Mouse (Mus musculus) gastrocnemius, postnatal 4 days (tissue): ENCODE measurements around the gene Camta1. TPM values are rescaled to one million over a fixed set of nuclear protein-coding genes. Genes with fewer than 3 reads are reported as not detected.

Experiments used
- DNase-seq, 2 experiments: peaks; one replicate each; pipeline ENCODE4 v3.0.0; 2021 to 2022; ENCODE audit warnings: low spot score in 2 of 2, mixed read lengths in 2 of 2
- total RNA-seq, 2 experiments: library from RNA; stranded (reverse); gene quantifications; 2 replicates each; pipeline ENCODE4 v1.2.3; 2021

Gene Camta1
- total RNA-seq, 2 experiments from 2014 or later: 87.9 to 105 TPM

DNA sequence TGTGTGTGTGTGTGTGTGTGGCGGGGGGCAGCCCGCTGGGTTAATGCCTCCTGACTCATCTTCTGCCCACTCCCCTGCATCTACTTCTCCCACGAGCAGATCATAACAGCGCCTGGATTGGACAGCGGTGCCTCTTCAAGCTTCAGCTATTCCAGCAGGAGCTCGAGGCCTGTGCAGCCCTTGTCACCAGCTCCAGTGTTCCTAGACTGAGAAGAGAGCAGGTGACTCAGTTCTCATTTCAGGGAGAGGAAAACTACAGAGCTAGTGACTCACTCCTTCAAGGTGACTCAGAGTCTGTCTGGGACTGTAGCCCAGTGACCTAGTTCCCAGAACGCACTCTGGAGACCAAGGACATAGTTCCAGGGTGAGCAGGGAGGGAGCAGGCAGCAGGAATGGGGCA is 522.3 kb downstream of the Camta1 start:
- DNase-seq: no peak

DNA sequence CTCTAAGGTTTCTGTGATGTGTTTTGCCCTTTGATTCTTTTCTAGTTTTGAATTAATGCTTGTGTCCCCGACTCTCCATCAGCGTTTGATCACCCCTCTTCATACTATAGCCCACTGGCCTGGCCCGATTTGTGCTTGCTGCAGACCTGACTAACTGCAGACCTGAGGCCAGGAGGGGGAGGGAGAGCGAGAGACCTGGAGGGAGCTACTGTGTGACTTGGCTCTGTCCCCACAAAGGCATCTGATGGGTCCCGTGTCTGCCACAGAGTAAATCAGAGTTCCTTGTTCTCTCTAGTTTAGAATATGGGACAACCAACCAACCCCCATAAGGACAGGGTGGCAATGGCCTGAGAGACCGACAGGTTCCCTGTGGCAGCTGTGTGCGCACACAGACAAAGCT is 522.7 kb downstream of the Camta1 start:
- DNase-seq: no peak

DNA sequence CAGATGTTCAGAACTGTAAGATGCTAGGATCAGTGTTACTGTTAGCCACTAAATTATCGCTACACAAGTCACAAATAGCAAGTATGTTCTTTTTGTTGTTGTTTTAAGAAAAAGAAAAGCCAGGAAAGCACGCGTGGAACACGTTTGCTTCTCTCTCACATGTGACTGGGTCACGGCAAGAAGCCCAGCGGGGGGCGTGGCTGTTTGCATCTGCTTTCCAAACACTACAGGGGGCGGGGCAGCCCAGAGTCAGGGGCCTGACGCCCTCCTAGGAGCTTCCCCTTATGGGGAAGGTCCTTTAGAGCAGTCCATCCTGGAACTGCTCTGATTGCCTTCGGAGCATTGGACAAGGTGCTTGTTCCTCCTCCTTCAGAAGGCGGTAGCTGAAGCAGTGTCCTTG is 524.1 kb downstream of the Camta1 start:
- DNase-seq: no peak

DNA sequence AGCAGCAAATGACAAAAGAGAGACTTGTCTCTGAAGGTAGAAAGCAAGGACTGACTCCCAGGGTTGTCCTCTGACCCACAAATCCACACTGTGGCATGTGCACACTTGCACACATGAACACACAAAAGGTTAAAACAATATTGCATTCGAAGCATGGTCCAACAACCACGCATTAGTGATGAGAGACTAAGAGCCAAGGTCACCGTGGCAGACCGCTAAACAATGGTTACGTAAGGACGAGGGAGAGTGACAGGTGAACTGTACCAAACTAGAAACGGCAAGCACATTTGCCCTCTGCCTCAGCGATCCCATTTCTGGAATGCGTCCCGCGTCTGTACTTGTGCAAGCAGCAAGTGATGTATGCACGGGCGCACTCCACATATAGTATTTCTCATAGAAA is 525.3 kb downstream of the Camta1 start:
- no peak for DNase-seq

DNA sequence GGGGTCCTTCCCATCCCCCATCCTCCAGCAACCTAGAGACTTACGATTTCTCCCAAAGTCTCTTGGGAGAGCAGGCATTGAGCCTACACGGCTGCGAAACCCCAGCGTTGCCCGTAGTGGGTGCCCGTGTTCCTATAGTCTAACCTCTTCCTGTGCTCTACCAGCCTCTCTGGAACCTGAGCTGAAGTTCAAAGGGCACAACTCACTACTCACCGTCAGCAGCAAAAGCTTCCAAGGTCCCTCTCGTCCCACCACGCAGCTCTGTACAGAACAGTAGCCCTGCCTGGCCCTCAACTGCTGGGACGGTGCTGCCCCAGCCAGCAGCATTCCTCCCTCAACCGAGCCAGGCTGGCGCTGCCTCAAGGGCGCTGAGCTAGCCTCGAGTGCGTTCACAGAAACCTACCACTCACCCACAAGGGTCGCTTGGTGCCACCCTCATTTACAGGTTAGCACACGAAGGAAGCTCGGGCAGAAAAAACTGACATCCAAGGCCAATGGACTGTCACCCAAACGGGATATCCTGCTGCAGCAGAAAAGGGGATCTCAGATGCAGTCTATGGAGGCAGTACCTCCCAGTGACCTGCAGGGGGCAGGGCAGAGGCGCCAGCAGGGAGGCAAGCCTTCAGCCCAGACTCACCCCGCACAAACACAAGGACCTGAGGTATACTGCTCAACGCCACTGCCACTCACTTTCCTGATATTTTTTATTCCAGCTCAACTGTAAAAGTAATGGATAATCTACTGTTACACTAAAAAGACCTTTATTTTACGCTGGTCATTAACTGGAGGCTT is 526.5 kb downstream of the Camta1 start:
- DNase-seq: no peak

DNA sequence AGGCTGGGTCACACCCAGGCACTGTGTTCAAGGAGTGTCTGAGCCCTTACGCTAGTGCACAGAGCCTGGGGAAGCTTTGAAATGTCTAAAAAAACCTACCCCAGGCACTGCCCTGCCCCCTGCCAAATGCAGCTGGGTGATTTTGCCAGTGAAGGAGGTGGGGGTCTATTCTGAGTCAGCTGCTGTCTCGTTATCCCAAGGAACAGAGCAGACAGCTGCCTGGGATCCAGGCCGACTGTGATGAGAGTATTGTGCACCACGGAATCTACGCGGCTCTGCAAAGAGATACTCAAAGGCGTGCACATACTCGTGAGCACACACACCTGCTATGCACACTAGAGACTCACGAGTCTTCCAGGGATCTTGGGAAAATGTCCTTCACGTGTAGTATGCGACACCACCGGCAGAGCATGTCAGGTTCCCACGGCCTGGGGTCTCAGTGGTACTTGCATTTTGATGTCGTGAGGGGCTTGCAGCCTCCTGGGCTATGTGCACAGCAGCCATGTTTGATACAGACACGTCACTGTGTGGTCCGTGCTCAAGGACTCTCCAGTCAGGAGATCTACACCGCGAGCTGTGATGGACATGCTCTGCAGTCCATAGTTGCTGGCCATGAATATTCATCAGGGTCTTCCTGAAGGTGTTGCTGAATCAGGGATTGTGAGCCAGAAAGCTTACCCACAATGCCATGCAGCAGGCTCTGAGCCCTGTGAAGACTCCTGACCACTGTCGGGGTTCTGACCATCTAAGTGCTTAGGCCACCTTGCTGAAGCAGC is 529.4 kb downstream of the Camta1 start:
- no peak for DNase-seq

DNA sequence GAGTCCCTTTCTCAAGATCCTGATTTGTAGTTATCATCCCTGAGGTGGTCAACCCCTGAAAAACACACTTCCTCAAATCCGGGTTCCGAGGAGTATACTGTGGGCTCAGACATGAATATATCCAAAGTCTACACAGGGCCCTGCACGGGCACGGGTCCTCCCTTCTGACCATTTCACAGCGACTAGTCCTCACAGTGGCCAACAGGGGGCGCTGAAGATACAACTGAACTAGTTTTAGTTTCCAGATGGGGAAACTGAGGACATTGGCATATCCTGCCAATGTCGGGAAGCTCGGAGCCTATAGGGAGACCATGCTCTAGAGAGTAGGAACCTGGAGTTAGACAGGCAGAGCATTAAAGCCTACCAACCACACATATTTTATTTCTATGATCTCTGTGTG is 530.7 kb downstream of the Camta1 start:
- DNase-seq: no peak

DNA sequence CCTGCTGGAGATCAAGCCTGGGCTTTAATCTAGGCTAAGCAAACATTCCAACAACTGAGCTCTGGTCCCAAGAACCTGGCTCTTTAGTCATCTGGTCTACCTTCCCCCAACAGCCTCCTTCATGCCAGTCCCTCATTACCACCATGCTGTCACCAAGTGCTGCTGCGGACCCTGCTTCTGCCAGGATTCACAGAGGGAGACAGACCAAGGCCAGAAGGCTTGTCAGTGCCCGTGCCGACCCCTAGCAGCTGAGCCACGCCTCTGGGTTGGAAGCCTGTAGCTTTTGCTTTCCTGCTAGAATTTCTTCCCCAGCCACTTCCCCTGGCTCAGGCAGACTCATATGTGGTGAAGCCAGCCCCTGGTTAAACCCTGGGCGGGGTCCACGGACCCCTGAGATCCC is 533.6 kb downstream of the Camta1 start:
- DNase-seq: no peak

DNA sequence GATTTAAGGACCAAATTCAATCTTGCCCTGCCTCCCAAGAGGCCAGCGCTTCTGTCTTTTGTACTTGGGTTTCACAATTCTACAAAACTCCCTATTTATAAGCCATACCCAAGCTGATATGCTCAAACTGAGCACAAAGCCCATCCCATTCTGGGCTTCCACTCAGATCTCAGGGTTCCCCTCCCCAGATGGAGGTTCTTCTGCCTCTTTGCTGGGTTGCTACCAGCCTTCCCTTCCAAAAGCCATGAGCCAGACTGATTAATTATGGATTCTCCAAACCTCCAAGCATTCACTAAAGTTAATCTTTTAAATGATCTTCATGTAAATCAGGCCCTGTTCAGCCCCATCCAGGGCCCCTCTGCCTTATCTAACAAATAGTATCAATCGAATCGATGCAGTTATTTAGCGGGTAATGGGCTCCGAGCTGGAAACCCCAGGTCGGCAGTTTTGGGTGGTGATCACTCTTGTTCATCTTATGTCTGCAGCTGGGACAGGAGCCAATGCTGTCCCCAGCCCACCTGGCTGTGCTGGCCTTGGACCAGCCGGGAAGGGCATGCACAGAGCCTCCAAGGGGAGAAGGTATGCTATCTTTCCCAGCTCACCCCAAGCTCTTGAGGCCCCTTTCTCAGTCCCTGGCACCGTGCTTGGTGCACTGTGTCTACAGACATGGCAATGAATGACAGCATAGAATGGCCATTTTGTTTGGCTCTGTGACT is 534.5 kb downstream of the Camta1 start:
- no peak for DNase-seq

DNA sequence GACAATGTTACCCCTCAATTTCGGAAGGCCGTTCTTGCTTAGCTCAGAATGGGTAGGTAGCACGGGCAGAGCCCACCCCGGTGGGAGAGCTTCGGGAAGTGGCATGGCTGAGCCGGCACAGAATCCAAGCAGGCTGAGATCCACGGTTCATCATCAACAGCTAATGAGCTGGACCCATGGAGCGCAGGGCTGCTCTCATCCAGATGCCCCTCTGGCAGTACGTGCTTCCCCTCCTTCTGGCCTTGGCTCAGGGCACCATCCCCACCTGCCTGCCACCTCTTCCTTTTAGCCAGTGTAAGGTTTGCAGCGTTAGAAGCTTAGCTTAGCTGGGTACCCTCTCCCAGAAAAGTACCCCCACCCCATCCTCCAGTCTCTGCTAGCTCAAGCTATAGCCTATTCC is 545.2 kb downstream of the Camta1 start:
- no peak for DNase-seq

DNA sequence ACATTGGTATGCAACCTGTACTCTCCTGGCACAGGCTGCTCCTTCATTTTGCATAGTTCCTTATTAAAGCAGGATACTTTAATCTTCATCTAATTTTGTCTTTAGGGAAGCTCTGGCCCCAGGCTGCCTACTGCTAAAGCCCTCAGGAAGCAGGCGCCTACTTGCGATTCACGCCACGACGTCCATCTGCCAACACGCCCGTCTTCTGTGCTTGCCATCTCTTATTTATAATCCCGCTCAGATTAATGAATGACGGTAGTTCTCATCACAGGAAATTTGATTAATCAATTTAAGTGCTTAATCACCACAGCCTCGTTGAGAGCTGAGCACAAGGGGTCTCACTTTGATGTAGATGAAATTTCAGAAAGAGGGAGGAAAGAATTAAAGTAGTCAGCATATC is 546.0 kb downstream of the Camta1 start:
- no peak for DNase-seq

DNA sequence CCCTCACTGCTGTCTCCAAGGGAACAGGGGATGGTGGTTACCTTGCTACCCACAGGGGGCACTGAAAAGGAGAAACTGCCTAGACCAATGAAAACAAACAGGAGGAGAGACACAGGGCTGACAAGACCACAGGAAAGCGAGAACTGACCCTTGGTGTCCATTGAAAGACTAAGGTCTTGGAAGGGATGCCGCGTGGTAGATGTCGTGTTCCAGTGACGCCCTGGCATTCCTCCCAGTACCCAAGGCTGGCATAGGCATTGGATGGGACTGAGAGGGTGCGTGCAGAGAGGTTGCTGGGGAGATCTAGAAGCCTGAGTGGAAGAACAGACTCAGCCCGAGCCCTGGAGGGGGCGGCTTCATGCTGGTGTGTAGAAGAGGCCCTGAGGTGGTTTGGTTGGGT is 550.9 kb downstream of the Camta1 start:
- no peak for DNase-seq

DNA sequence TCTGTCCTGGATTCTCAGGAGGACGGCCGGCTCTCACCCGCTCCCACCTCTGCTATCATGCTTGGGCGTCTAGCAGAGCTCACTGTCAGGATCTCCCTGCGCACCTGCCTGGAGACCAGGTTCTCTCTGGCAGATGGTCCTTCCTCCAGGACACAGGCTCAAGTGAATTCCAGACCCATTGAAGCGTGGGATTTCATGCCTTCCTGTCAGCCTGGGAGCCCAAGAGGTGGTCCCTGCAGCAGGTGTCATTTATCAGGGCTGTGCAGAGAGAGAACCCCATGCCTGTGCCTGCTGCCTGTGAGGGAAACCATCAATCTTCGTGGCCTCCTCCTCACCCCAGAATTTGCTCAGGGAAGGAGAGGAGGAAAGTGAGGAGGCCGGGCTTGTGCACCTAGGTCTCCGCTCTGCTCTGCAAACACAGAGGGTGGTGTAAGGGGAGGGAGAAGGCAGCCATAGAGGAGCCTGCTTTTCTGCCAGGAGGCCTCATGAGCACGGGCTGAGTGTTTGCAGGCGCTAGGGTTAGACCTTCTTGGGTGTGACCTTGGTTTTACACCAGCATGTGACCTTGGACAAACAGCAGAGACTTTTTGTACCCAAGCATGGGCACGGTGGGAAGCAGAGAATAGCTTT is 551.5 kb downstream of the Camta1 start:
- no peak for DNase-seq

DNA sequence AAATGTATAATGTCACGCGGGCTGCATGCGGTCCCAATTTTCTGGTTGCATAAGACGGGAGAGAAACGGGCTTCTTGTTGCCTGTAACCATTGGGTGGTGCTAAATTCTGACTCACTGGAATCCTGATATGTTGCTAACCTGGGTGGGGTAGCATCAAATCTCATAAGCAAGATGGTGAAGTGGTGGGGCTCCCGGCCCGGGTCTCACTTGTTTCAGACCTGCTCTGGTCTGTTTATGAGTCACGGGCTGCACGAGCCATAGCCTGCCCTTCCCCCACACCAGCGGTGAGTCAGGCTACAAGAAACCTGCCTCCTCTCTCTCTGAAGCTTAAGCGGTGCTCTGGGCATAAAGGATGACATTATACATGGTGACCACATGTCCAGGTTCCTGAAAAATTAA is 554.8 kb downstream of the Camta1 start:
- DNase-seq: no peak

DNA sequence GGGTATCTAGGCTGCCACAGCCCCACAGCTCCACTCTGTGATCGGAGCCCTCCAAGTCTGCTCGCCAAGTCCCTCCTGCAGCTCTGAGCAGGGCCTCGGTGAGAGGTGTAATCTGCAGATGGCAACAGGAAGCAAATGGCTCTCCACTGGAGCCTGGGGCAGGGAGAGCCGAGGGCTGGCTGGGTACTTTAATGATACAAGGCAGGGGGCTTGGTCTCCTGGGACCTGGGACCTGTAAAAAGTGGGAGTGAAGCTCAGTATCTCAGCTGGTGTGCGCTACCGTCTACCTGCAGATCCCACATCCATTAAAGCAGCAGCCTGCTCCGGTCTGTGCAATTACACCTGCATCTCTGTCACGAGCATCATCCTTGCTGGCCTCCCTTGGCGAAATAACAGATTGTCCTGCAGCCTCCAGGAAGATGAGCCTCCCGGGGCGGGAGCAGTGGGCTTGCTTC is 555.3 kb downstream of the Camta1 start:
- no peak for DNase-seq

DNA sequence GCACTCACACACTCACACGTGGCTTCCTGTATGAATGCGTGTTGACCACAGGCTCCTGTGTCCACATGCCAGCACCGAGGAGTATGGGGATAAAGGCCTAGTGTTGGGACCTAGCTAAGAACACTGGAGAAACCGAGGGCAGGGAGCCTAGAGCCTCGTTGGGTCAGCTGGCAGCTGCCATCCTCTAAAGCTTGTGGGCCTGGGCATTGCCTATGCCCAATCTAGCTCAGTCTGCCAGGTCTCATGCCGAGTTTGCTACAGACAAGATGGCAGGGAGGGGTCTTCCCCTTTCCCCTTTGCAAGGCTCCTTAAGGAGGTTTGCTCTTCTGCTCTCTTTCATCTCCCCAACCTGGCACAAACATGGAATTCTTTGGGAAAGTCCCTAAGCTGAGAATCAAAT is 555.9 kb downstream of the Camta1 start:
- no peak for DNase-seq

DNA sequence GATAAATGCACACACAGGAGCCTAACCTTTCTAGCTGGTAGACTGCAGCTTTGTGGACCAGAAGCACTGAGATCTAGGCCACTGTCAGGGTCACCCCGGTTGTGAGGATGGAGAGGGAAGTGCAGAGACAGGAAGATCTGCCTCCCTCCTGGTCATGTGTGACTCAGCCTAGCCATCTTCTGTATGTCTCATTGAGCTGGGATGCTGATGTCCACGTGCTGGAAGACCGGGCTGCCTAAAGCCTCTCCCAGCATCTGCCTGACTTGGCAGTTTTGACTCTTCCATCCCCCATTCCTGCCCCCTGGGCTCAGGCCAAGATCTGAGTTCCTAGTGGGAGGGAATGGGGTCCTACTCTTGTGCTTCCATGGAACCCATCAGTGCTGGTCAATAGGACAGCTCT is 557.7 kb downstream of the Camta1 start:
- no peak for DNase-seq

DNA sequence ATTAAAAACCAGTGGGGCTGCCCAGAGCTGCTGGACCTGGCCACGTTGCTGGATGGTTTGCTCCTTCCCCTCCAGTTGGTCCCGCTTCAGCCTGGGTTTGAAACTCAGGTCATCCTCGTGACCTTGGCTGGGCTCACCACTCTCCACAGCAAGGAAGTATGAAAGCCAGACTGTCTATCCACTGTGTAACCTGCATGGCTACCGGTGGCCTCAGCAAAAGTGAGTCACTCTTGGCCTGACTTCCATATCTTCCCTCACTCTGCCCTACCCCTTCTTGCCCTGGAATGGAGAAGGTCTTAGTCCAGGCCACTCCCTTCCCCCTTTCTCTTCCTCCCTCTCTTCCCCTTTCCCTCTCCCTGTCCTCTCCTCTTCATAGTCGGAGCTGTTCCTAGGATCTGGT is 558.2 kb downstream of the Camta1 start:
- no peak for DNase-seq

DNA sequence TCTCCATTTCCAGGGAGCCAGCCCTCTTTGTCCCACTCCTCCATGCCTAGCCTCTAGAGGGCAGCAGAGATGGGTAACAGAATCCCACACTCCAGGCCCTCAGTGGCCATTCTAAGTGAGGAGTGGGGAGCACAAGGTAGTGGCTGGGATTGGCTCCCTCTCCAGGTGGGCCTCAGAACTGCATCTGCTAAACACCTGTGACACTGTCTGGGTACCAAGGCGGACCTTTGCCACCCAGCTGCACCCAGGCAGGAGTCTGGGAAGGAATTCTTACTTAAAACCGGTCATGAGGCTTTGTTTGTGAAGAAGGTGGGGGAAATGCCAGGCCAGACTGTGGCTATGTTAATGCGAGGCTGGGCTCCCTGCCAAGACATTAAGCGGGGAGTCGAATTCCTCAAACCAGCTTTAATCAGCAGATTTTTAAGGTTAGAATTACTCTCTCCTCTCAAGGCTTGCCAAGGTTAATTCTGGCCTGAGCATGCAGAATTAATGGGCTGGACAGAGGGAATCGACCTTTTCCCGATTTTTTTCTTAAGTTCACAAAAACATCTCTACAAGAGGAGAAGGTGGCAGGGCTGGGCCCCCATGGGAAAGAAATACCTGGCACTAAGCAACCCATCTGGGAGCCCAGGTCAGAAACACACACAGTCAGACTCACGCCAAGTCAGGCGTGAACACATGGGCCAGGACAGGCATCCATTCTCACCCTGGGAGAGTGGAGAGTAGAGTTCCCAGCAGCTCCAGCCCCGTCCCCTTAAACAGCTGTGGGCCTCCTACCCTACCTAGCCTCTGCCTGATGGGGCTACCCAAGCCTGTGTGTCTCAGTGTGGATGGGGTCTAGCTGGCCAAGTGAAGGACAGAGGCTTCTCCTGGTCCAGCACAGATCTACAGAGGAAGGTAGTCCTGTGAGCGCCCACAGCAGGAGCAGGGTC is 559.2 kb downstream of the Camta1 start:
- peak in 1 of 2 experiments; percentile 28 for DNase-seq

DNA sequence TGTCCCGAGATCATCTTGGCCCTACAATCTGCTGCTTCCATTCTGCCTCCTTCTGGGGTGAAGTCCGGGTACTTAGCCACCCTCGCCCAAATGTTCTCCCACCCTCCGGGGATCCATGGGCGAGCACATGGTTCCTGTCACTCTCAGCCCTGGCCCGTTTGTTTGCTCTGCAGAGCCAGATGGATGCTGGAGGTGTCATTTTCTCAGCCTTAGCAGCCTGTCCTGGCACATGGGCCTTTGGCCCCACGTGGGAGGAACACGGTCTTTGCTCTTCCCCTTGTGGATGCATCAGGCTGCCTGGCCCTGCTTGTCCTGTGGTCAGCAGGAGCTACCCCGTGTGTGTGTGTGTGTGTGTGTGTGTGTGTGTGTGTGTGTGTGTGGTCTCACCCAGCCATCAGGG is 560.3 kb downstream of the Camta1 start:
- DNase-seq: no peak
